In genomic region chr2:51588336-51588735, GRCm38 (mm10) we compare ENCODE assay signal across 32 mouse cellular contexts. TPM values are rescaled to one million over a fixed set of nuclear protein-coding genes. Genes with fewer than 3 reads are reported as not detected.
DNase-seq lines count a peak whose midpoint lies in the region; ATAC-seq and TF ChIP-seq lines count a peak whose summit lies in the region.
"Had no signal": no experiment of that assay in that cellular context is flagged by ENCODE, and none has a peak within 500 bp of the region (broad histone marks: within the 10 kb centered on the region; RNA-seq: fewer than 3 reads in every experiment).

No protein-coding gene starts in this region.

- no peak overlapping the region for H3K4me2 ChIP-seq in stomach, postnatal 0 days (replicated peaks; ENCODE audit: low read depth)
- H3K4me2 ChIP-seq: forebrain, embryonic 13.5 days; heart, embryonic 13.5 days; hindbrain, embryonic 13.5 days had no signal

- peaks cover 5% of the 10 kb centered on the region; the same call in 1 of the 2 replicates for H3K4me1 ChIP-seq in heart, embryonic 10.5 days
- H3K4me1 ChIP-seq in limb, embryonic 10.5 days, result peaks cover 25% of the 10 kb centered on the region
- no peaks in the 10 kb centered on the region for H3K4me1 ChIP-seq in stomach, postnatal 0 days (replicated peaks; ENCODE audit: control insufficient read depth, insufficient read depth)

- H3K36me3 ChIP-seq in heart, embryonic 10.5 days, result no peaks in the 10 kb centered on the region
- H3K36me3 ChIP-seq in limb, embryonic 10.5 days, result no peaks in the 10 kb centered on the region
- no peaks in the 10 kb centered on the region for H3K36me3 ChIP-seq in stomach, postnatal 0 days (ENCODE audit: control insufficient read depth, insufficient read depth, low read length)
- H3K36me3 ChIP-seq: forebrain, embryonic 10.5 days; heart, embryonic 13.5 days; hindbrain, embryonic 13.5 days had no signal

- 76% methylated on average over 4 of the region's 4 CpGs for WGBS in heart, embryonic 10.5 days
- 91% methylated on average over 4 of the region's 4 CpGs for WGBS in limb, embryonic 10.5 days
- 80% methylated on average over 4 of the region's 4 CpGs for WGBS in stomach, postnatal 0 days

- TF ChIP-seq EP300 in stomach, postnatal 0 days (optimal IDR thresholded peaks at IDR 0.05), result no peak

- H3K9ac ChIP-seq in stomach, postnatal 0 days (ENCODE audit: low read length), result no peak overlapping the region
- H3K9ac ChIP-seq: forebrain, embryonic 13.5 days; heart, embryonic 13.5 days; hindbrain, embryonic 13.5 days had no signal

- H3K27ac ChIP-seq in heart, embryonic 10.5 days, result no peak overlapping the region
- H3K27ac ChIP-seq in limb, embryonic 10.5 days, result 0 out of 2 replicates have a peak overlapping the region, but pooled peaks have one; percentile 32
- H3K27ac ChIP-seq in stomach, postnatal 0 days (replicated peaks), result no peak overlapping the region
- H3K27ac ChIP-seq: forebrain, embryonic 10.5 days; forebrain, embryonic 13.5 days; heart, embryonic 13.5 days; hindbrain, embryonic 13.5 days had no signal

- H3K4me3 ChIP-seq in heart, embryonic 10.5 days, result no peak overlapping the region
- H3K4me3 ChIP-seq in limb, embryonic 10.5 days, result no peak overlapping the region
- H3K4me3 ChIP-seq in stomach, postnatal 0 days (ENCODE audit: low read depth, low read length), result no peak overlapping the region
- H3K4me3 ChIP-seq: forebrain, embryonic 10.5 days; forebrain, embryonic 13.5 days; heart, embryonic 13.5 days; hindbrain, embryonic 13.5 days had no signal

- TF ChIP-seq CTCF in stomach, postnatal 0 days (IDR thresholded peaks at IDR 0.05; ENCODE audit: low read depth), result no peak

- no peaks in the 10 kb centered on the region for H3K9me3 ChIP-seq in heart, embryonic 10.5 days
- no peaks in the 10 kb centered on the region for H3K9me3 ChIP-seq in limb, embryonic 10.5 days (replicated peaks)
- no peaks in the 10 kb centered on the region for H3K9me3 ChIP-seq in stomach, postnatal 0 days (ENCODE audit: control insufficient read depth, low read length)
- H3K9me3 ChIP-seq: forebrain, embryonic 10.5 days; forebrain, embryonic 13.5 days; heart, embryonic 13.5 days; hindbrain, embryonic 13.5 days had no signal

- peak; percentile 87 for ATAC-seq in granulocyte monocyte progenitor cell, adult 5-6 weeks (replicated peaks; ENCODE audit: poor library complexity, severe bottlenecking)
- ATAC-seq in stomach, postnatal 0 days (ENCODE audit: low FRiP score, low TSS enrichment), result no peak
- ATAC-seq: activated CD4-positive, CD25-positive, alpha-beta regulatory T cell, adult 4 months; forebrain, embryonic 13.5 days; forebrain, embryonic 16.5 days; hindbrain, embryonic 16.5 days; inflammation-experienced regulatory T-cells, adult 6 months had no signal

- no peaks in the 10 kb centered on the region; the same call in 1 of the 2 replicates for H3K27me3 ChIP-seq in heart, embryonic 10.5 days (ENCODE audit: insufficient read depth, poor library complexity, severe bottlenecking)
- H3K27me3 ChIP-seq in limb, embryonic 10.5 days (ENCODE audit: low read depth, poor library complexity, severe bottlenecking), result no peaks in the 10 kb centered on the region
- H3K27me3 ChIP-seq in stomach, postnatal 0 days (ENCODE audit: control insufficient read depth, insufficient read depth, low read length), result no peaks in the 10 kb centered on the region
- H3K27me3 ChIP-seq: heart, embryonic 13.5 days; hindbrain, embryonic 13.5 days had no signal

- peak; percentile 27 for DNase-seq in heart, adult 11 months
- no peak for DNase-seq in heart, embryonic 10.5 days (ENCODE audit: low spot score)
- DNase-seq in limb, embryonic 10.5 days (ENCODE audit: low spot score), result no peak
- no peak for DNase-seq in stomach, postnatal 0 days (ENCODE audit: low spot score)
- DNase-seq in adrenal gland, postnatal 36 days, result no peak
- DNase-seq in cerebellum, adult 11 months, result no peak
- DNase-seq: adrenal gland, adult 8-10 months; adrenal gland, postnatal 25 days; cerebellum, adult 2 months; cerebellum, adult 9-11 months; cerebellum, postnatal 25 days; embryo, embryonic 11 days; gastrocnemius, postnatal 10 days; gastrocnemius, postnatal 36 days; heart, postnatal 4 days had no signal

RNA-seq across cellular contexts. Expression of gene Tas2r134, which starts 39.0 kb away (rescaled TPM):
- polyA plus RNA-seq in heart, embryonic 10.5 days (2016; fragmentation: Nextera tagmentation; extraction: Ambion mirVana), result not detected in 2 replicates
- total RNA-seq in granulocyte monocyte progenitor cell, adult 5-6 weeks (2014; fragmentation: Nextera tagmentation), result not detected in 2 replicates
- total RNA-seq in granulocyte monocyte progenitor cell, adult 5-6 weeks (2017), result not detected in 2 replicates
- polyA plus RNA-seq in limb, embryonic 10.5 days (2016; fragmentation: Nextera tagmentation; extraction: Ambion mirVana), result not detected in 2 replicates
- not detected in 2 replicates for polyA plus RNA-seq in stomach, postnatal 0 days (2015; fragmentation: Nextera tagmentation; extraction: Ambion mirVana)
- not detected for total RNA-seq in adrenal gland, postnatal 36 days (2021)
- total RNA-seq: adrenal gland, adult 8-10 months; adrenal gland, postnatal 25 days; ES-E14; gastrocnemius, adult 18-20 months; gastrocnemius, postnatal 10 days; gastrocnemius, postnatal 36 days; heart, adult 18-20 months; heart, postnatal 14 days; heart, postnatal 4 days had no signal
- polyA plus RNA-seq: activated CD4-positive, CD25-positive, alpha-beta regulatory T cell, adult 4 months; cerebellum, adult 2 months; cortical plate, adult 2 months; embryonic facial prominence, embryonic 11.5 days; embryonic facial prominence, embryonic 14.5 days; forebrain, embryonic 10.5 days; forebrain, embryonic 13.5 days; forebrain, embryonic 16.5 days; heart, embryonic 13.5 days; heart, embryonic 16.5 days; hindbrain, embryonic 13.5 days; hindbrain, embryonic 16.5 days; inflammation-experienced regulatory T-cells, adult 6 months had no signal
